Mouse (Mus musculus) liver, embryonic 15.5 days (tissue): ENCODE measurements around the gene Lpo. TPM values are rescaled to one million over a fixed set of nuclear protein-coding genes. Genes with fewer than 3 reads are reported as not detected.

Experiments
- ATAC-seq: fragments of 200-750 bp; cut with Nextera tagmentation; 2 replicates; pipeline ENCODE4 v1.8.0; 2017; ENCODE audit warnings: moderate number of reproducible peaks, mild to moderate bottlenecking, moderate library complexity; ENCODE audit not compliant: insufficient read depth
- H3K27ac ChIP-seq: fragments of 300-500 bp; sonication (generic); replicated peaks from 2 replicates; pipeline ENCODE4 v1.5.1; 2015; ENCODE audit warnings: mild to moderate bottlenecking, inconsistent platforms
- H3K27me3 ChIP-seq: fragments of 300-500 bp; sonication (generic); 2 replicates; pipeline ENCODE4 v1.6.1; 2015; ENCODE audit warnings: mild to moderate bottlenecking, inconsistent platforms
- H3K36me3 ChIP-seq: fragments of 300-500 bp; sonication (generic); replicated peaks from 2 replicates; pipeline ENCODE4 v1.6.1; 2015; ENCODE audit warnings: moderate library complexity, mild to moderate bottlenecking, inconsistent platforms
- H3K4me1 ChIP-seq: fragments of 300-500 bp; sonication (generic); replicated peaks from 2 replicates; pipeline ENCODE4 v1.6.1; 2015; ENCODE audit warnings: inconsistent platforms
- H3K4me2 ChIP-seq: fragments of 300-500 bp; sonication (generic); 2 replicates; pipeline ENCODE4 v1.6.1; 2015; ENCODE audit warnings: moderate library complexity, mild to moderate bottlenecking, inconsistent platforms
- H3K4me3 ChIP-seq: fragments of 300-500 bp; sonication (generic); replicated peaks from 2 replicates; pipeline ENCODE4 v1.5.1; 2015; ENCODE audit warnings: mild to moderate bottlenecking, inconsistent platforms
- H3K9ac ChIP-seq: fragments of 300-500 bp; sonication (generic); 2 replicates; pipeline ENCODE4 v1.6.1; 2015; ENCODE audit warnings: moderate library complexity, mild to moderate bottlenecking, inconsistent platforms
- H3K9me3 ChIP-seq: fragments of 300-500 bp; sonication (generic); replicated peaks from 2 replicates; pipeline ENCODE4 v1.6.1; 2016; ENCODE audit warnings: inconsistent platforms
- WGBS: fragments of 180-500 bp; shearing (Covaris S2); methylation state at CpG from one replicate; pipeline ENCODE4 v1.1.7; 2015; ENCODE audit warnings: mixed read lengths; ENCODE audit not compliant: insufficient replicate concordance; 5-methylcytosine and 5-hydroxymethylcytosine counted together
- polyA plus RNA-seq: library from polyadenylated mRNA; unstranded; fragments of >200 nt; fragmentation: Nextera tagmentation; extraction: Ambion mirVana; gene quantifications from 2 replicates; pipeline ENCODE4 v1.2.1, GENCODE M21; 2015

The Lpo gene
- polyA plus RNA-seq, 1 experiment from 2014 or later = 0.03 TPM

DNA sequence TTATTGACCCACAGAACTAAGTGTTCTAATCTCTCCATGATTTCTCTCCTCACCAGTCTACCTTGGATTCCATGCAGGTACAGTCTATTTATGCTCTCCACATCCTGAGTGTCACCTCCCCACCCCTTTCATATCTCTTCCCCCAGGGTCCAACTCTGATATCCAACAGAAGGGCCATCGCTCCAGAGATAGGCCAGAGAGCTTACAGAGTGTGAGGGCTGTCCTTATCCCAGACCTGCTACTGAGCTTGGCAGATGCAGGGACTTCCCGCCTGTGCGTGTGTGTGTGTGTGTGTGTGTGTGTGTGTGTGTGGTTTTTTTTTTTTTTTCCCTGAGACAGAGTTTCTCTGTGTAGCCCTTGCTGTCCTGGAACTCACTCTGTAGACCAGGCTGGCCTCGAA is 59.3 kb downstream of the Lpo start:
- H3K4me2 ChIP-seq = no peak overlapping the region
- no peaks in the 10 kb centered on the region for H3K9me3 ChIP-seq
- no peak overlapping the region for H3K27ac ChIP-seq
- no peak for ATAC-seq
- no peak overlapping the region for H3K9ac ChIP-seq
- peaks cover 18% of the 10 kb centered on the region for H3K4me1 ChIP-seq
- no peak overlapping the region for H3K4me3 ChIP-seq
- WGBS = 59% methylated on average over 4 of the region's 4 CpGs
- H3K27me3 ChIP-seq = peaks cover 35% of the 10 kb centered on the region
- H3K36me3 ChIP-seq = no peaks in the 10 kb centered on the region

- H3K4me2 ChIP-seq = peak overlapping the region; percentile 67
- H3K4me3 ChIP-seq = peak overlapping the region; percentile 45
- 3% methylated on average over 65 of the region's 65 CpGs for WGBS
- H3K36me3 ChIP-seq = no peaks in the 10 kb centered on the region
- peaks cover 39% of the 10 kb centered on the region for H3K4me1 ChIP-seq
- H3K9ac ChIP-seq = peak overlapping the region; percentile 25; the same call in 1 of the 2 replicates
- no peak for ATAC-seq
- peaks cover 77% of the 10 kb centered on the region for H3K27me3 ChIP-seq
- no peaks in the 10 kb centered on the region for H3K9me3 ChIP-seq
- H3K27ac ChIP-seq = no peak overlapping the region
Observed at GRCm38 (mm10) chr11:87763988-87764876, 63.9 kb downstream of the Lpo start.

- H3K36me3 ChIP-seq = peaks cover 1% of the 10 kb centered on the region
- H3K27ac ChIP-seq = no peak overlapping the region
- H3K27me3 ChIP-seq = peaks cover 77% of the 10 kb centered on the region
- ATAC-seq = no peak
- peaks cover 42% of the 10 kb centered on the region for H3K4me1 ChIP-seq
- WGBS = 29% methylated on average over 17 of the region's 17 CpGs
- H3K9ac ChIP-seq = 0 out of 2 replicates have a peak overlapping the region, but pooled peaks have one; percentile 25
- H3K9me3 ChIP-seq = no peaks in the 10 kb centered on the region
- H3K4me3 ChIP-seq = peak overlapping the region; percentile 45
- H3K4me2 ChIP-seq = peak overlapping the region; percentile 67
Observed at GRCm38 (mm10) chr11:87763511-87763987, 64.5 kb downstream of the Lpo start.

DNA sequence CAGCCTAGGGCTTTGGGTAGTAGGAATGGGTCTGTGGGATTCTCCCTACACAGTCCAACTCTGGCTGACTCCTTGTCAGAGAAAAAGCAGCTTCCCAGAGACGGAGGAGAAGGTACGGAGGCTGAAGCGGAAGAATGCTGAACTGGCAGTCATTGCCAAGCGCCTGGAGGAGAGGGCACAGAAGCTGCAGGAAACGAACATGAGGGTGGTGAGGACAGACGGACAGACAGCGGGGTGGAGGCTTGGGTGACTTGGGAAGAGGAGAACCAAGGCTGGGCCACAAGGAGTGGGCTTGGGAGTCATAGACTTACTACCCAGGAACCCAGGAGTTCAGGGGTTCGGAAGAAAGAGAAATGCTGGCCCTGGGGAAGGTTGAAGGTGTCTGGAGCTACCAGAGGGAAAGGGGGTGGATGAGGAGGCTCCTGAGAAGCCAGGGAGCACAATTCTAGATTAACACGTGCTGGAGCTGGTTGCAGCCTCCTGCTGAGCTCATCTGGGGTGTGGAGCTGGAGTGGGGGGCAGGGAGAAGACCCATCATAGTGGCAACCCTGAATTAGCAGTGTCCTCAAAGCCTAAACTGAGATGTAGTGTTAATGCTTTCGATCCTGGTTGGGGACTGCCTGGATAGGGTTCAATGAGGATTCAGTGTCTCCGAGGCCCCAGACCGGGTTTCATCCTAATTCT is 65.2 kb downstream of the Lpo start:
- Histone ChIP-seq H3K9ac (no peak overlapping the region), H3K27me3 (peaks cover 77% of the 10 kb centered on the region), H3K4me2 (no peak overlapping the region), H3K4me1 (peaks cover 45% of the 10 kb centered on the region), H3K4me3 (no peak overlapping the region), H3K36me3 (peaks cover 8% of the 10 kb centered on the region), H3K27ac (no peak overlapping the region), H3K9me3 (no peaks in the 10 kb centered on the region)
- no peak for ATAC-seq
- 62% methylated on average over 12 of the region's 12 CpGs for WGBS

- H3K4me1 ChIP-seq = peaks cover 51% of the 10 kb centered on the region
- H3K9me3 ChIP-seq = no peaks in the 10 kb centered on the region
- no peak overlapping the region for H3K4me2 ChIP-seq
- H3K27ac ChIP-seq = no peak overlapping the region
- peaks cover 75% of the 10 kb centered on the region for H3K27me3 ChIP-seq
- peaks cover 16% of the 10 kb centered on the region for H3K36me3 ChIP-seq
- no peak for ATAC-seq
- H3K4me3 ChIP-seq = no peak overlapping the region
- no peak overlapping the region for H3K9ac ChIP-seq
- WGBS = 58% methylated on average over 14 of the region's 14 CpGs
Observed at GRCm38 (mm10) chr11:87761806-87762701, 66.0 kb downstream of the Lpo start.

DNA sequence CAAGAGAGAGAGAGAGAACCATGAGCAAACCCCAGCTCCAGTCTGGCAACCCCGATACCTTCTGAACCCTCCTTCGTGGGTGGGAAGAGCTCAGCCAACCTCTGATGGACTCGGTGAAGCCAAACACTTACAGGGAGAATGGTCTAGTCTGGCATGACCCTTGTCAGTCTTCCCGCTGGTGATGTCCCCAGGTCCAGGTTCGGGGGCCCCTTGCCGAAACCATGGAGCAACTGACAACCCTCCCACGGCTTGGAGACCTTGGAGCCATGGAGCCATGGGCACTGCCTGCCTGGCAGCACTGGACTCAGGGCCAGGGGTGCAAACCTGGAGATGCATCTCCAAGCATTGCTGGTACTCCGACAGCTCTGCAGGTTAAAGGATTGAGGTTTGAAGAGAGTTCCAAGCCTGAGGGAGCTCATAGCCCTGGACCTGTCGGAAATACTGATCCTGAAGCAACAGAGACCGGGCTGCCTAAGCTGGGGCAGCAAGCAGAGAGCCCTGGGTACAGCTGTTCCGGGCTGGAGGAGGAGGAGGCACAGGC is 66.8 kb downstream of the Lpo start:
- no peaks in the 10 kb centered on the region for H3K9me3 ChIP-seq
- no peak overlapping the region for H3K27ac ChIP-seq
- 56% methylated on average over 11 of the region's 11 CpGs for WGBS
- H3K4me2 ChIP-seq = no peak overlapping the region
- peaks cover 22% of the 10 kb centered on the region for H3K36me3 ChIP-seq
- H3K4me1 ChIP-seq = peaks cover 51% of the 10 kb centered on the region
- no peak overlapping the region for H3K4me3 ChIP-seq
- H3K27me3 ChIP-seq = peaks cover 67% of the 10 kb centered on the region
- H3K9ac ChIP-seq = no peak overlapping the region
- no peak for ATAC-seq

- Histone ChIP-seq H3K9ac (no peak within 1 kb of the TSS), H3K36me3 (peaks cover 22% of the 10 kb centered on the region), H3K27me3 (peaks cover 59% of the 10 kb centered on the region), H3K4me1 (peaks cover 51% of the 10 kb centered on the region), H3K4me2 (peak within 1 kb of the TSS; percentile 13; the same call in 1 of the 2 replicates), H3K9me3 (no peaks in the 10 kb centered on the region), H3K4me3 (no peak within 1 kb of the TSS), H3K27ac (peak within 1 kb of the TSS; percentile 98)
- 8% methylated on average over 23 of the region's 23 CpGs for WGBS
- ATAC-seq = no peak
Observed at GRCm38 (mm10) chr11:87760301-87761081, 67.6 kb downstream of the Lpo start, which contains the start of gene Tspoap1. Gene Tspoap1, plus strand, starts transcription at chr11:87760541.

DNA sequence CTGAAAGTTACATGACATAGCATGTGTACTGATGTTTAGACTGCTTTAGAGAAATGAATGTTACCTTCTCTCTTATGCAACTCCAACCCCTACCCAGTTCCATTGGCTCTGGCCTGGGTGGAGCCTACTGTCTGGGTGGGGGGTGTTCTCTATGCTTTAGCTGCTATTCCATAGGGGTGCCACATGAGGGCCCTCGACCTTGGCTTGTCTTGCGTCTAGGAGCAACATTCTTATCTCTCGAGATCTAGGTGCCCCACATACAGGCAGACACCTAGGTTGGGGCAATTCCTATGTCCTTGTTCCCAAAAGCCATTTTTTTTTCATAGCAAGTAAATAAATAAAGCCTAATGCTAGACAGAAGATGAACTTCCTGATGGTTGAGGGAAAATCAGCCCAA is 68.5 kb downstream of the Lpo start:
- peaks cover 50% of the 10 kb centered on the region for H3K27me3 ChIP-seq
- peaks cover 56% of the 10 kb centered on the region for H3K4me1 ChIP-seq
- H3K9ac ChIP-seq = no peak overlapping the region
- no peaks in the 10 kb centered on the region for H3K9me3 ChIP-seq
- no peak overlapping the region for H3K4me2 ChIP-seq
- WGBS = 1% methylated on average over 3 of the region's 3 CpGs
- ATAC-seq = peak; percentile 8; the same call in 1 of the 2 replicates
- peak overlapping the region; percentile 98 for H3K27ac ChIP-seq
- H3K36me3 ChIP-seq = peaks cover 22% of the 10 kb centered on the region
- no peak overlapping the region for H3K4me3 ChIP-seq

DNA sequence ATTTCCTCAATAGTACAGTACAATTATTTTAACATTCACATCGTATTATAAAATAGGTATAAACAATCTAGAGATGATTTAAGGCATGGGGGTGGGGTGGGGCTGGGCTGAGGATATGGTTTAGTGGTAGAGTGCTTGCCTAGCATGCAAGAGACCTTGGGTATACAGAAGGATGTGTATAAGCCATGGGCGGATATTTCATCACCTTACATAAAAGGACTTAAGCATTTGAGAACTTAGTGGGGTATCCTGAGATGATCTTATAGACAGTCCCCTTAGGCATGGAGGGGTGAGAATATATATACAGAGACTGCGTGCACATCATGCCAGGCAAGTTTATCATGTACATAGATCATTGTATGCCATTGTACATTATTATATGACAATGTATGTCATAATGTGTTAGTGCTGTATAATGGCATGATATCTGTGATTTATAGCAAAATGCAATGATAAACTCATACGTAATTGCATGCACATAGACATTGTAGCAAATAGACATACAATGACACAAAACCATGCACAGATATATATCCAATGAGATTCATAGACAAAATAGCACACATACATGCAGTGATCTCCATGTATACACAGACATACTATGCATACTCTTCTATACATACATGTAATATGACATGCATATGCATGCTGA is 69.0 kb downstream of the Lpo start:
- H3K4me1 ChIP-seq = peaks cover 56% of the 10 kb centered on the region
- H3K9me3 ChIP-seq = no peaks in the 10 kb centered on the region
- peaks cover 45% of the 10 kb centered on the region for H3K27me3 ChIP-seq
- H3K4me2 ChIP-seq = peak overlapping the region; percentile 78; the same call in 1 of the 2 replicates
- peak; percentile 16 for ATAC-seq
- peaks cover 22% of the 10 kb centered on the region for H3K36me3 ChIP-seq
- peak overlapping the region; percentile 98 for H3K27ac ChIP-seq
- WGBS = 18% methylated on average over 4 of the region's 4 CpGs
- H3K9ac ChIP-seq = no peak overlapping the region
- no peak overlapping the region for H3K4me3 ChIP-seq
